Mouse (Mus musculus): ENCODE measurements at regions not wholly inside any gene's neighbourhood (a gene's known extent, or its start where the extent isn't known, plus 50 kb on each side); places are given as distances from the start of the nearest gene placed in this dataset.
"Not testable (repeated sequence)": the region's sequence is repeated elsewhere in the genome, so short reads cannot be mapped to it uniquely, and the experiment has no call there.

DNA sequence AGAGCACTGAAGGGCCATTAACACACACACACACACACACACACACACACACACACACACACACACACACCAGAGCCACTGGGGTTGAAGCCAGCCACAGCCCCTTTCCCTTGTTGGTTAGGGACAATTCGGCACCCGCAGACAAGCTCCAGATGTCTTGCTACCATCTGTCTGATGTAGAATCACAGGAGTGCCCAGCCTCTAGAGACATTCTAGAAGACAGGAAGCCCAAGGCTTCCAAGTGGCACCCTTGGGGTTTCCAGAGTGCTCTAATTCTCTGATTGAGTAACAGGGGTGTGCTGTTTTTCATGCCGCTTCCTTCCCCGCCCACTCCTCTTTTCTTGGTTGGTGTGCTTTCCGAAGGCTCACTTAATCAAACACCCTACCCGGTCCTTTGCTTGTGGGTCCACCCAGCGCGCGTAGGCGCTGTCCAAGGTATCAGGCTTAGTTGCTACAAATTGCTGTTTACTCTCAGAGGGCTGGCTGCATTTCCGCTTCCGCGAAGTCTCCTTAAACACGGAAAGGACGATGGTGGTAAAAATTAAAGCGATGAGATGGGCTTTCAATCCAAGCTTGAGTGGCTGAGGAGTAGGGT is 59.5 kb upstream of the Zbtb18 start:
- no peak for DNase-seq (ENCODE audit: low spot score in 2 of 2)

DNA sequence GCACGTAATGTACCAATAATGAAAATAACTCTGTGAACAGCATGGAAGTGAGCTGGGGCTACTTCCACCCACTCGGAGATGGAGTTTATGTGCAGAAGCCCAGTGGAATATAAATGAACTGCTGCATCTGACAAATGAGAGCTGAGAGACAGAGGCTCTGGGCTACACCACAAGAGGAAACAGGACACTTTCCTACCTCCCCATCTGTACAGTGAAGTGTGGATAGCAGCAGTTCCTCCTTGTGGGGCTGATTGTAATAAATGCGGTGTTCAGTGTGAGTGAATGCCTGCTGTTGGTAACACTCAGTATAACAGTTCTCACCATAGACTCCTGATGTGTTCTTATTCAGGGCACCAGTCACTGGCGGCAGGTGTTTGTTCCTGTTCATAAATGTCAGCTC is 60.0 kb upstream of the Zbtb18 start:
- DNase-seq (ENCODE audit: low spot score in 2 of 2), result peak in 1 of 2 experiments; percentile 52

DNA sequence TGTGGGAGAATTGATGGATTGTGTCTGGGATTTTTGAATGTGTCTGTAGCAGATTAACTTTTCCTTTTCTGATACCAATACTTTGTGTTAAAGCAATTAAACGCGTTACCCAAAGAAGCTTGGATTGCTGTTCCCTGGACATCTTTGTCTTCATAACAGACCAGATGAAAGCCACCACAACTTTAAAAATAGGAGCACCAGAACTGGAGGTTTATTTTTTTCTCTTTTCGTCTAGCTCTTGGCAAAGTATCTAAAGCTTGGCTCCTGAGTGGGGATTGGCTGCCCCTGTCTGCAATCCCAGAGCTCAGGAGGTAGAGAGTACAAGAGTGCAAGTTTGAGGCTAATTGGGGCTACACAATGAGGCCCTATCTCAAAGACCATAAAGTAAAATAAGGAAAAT is 64.0 kb upstream of the Zbtb18 start:
- DNase-seq (ENCODE audit: low spot score in 2 of 2), result no peak

DNA sequence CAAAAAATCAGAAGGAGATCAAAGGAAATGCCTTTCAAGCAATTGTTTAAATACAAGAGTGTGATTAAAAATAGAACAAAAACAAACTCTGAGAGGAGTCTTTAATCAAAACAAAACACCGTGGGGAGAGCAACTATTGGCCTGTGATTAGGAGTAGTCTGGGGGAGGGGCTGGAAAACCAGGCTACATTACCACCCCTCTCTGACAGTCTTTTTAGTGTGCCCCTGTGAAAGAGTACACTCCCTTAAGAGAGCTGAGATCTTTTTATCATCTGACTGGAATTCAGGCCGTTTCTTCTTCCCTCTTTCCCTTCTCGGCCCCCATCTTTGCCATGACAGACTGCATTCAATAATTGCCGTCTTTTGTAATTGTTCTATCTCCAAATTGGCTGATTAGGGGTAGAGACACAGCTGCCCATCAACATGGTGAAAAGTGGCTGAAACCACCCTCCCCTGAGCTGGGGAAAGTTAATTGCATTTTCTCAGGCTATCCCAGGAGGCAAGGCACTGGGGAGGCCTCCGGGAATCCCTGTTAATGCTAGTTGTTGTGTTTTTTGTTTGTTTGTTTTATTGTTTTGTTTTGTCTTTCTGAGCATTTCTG is 68.8 kb upstream of the Zbtb18 start:
- DNase-seq (ENCODE audit: low spot score in 2 of 2), result no peak

GRCm38 (mm10) chr1:177372066-177372465 is 70.1 kb upstream of the Zbtb18 start:
- DNase-seq (ENCODE audit: low spot score in 2 of 2), result no peak

GRCm38 (mm10) chr1:177367864-177368610 is 74.1 kb upstream of the Zbtb18 start:
- no peak for DNase-seq (ENCODE audit: low spot score in 2 of 2)

- no peak for DNase-seq (ENCODE audit: low spot score in 2 of 2)
Observed at GRCm38 (mm10) chr1:177366914-177367313, 75.2 kb upstream of the Zbtb18 start.

DNA sequence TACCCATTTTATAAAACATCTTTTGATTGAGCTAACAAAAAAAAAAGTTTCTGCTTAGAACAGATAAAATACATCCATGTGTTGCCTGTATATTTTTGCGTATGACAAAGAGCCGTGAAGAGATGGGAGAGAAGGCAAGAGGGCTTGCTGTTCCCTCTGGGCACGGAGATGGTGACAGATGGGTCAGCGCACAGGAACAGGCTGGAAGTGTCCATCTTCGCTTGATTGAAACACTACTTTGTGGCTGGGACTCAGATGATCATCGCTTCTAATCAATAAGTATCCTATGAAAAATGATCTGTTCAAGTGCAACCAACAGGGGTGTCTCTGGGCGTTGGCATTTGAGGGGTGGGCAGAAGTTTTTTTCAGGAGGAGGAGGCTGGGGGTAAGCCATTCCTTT is 75.7 kb upstream of the Zbtb18 start:
- DNase-seq (ENCODE audit: low spot score in 2 of 2), result no peak

- no peak for DNase-seq (ENCODE audit: low spot score in 2 of 2)
Observed at GRCm38 (mm10) chr1:177364355-177364754, 77.8 kb upstream of the Zbtb18 start.

GRCm38 (mm10) chr1:177362398-177362797 is 79.8 kb upstream of the Zbtb18 start:
- no peak for DNase-seq (ENCODE audit: low spot score in 2 of 2)

- peak in 1 of 2 experiments; percentile 33 for DNase-seq (ENCODE audit: low spot score in 2 of 2)
Observed at GRCm38 (mm10) chr1:177348400-177349092, 90.5 kb upstream of the Akt3 start.

DNA sequence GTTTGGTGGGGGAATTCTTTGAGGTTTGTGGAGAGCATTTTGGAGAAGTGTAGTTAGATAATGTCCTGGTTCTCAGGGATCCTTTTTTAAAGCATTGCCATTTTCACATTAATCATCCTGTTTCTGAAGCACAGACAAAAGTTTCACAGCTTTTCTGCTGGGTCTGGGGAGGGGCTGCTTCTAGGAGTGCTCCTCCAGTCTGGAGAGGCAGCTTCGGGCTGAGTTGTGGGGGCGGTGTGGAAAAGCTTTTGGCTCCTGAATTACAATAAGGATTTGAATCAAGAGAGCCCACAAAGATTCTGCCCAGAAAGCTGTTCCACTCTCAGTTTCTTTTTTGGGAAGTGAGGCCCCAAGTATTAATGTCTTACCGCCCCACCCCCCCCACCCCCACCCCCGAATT is 89.2 kb upstream of the Akt3 start:
- peak; percentile 66 to 79 for DNase-seq (ENCODE audit: low spot score in 2 of 2)

GRCm38 (mm10) chr1:177346540-177346939 is 88.5 kb upstream of the Akt3 start:
- no peak for DNase-seq (ENCODE audit: low spot score in 2 of 2)

GRCm38 (mm10) chr1:177345540-177345939 is 87.5 kb upstream of the Akt3 start:
- DNase-seq (ENCODE audit: low spot score in 2 of 2), result no peak

GRCm38 (mm10) chr1:177343949-177344348 is 85.9 kb upstream of the Akt3 start:
- no peak for DNase-seq (ENCODE audit: low spot score in 2 of 2)

- DNase-seq (ENCODE audit: low spot score in 2 of 2), result no peak
Observed at GRCm38 (mm10) chr1:177343121-177343520, 85.1 kb upstream of the Akt3 start.

GRCm38 (mm10) chr1:177340232-177340631 is 82.2 kb upstream of the Akt3 start:
- DNase-seq (ENCODE audit: low spot score in 2 of 2), result no peak

- DNase-seq (ENCODE audit: low spot score in 2 of 2), result not testable (repeated sequence)
Observed at GRCm38 (mm10) chr1:177339207-177339787, 81.3 kb upstream of the Akt3 start.

DNA sequence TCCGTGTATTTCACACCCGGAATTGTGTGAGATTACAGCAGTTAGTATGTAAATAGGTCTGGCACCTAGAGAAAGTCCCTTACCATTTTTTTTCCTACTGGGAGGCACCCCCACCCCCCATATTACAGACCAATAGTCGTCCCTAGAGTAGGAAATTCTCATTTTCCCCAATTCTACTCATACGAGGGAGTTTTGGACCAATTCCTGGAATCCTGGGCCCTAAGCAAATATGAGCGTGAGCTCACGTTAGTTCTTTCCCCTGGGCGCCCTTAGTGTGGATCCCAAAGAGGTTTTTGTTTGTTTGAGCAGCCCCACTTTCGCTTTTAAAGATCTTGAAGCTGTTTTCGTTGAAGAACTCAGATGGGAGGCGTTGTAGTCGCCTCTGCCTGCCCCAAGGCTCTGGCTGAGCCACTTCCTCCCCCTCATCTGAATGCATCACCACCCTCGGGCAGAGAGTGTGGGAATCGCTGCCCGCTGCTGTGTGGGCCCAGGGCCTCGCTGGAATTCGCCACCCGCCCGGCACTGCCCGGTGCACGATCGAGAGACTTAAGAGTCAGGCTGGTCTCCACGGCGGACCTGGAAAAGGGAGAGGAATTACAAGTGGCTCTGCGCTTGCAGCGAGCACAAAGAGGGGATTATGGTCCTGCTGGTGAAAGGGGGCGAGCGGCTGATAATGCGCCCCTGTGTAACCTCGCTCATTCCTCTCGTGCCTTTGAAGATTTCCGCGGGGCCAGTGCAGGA is 80.6 kb upstream of the Akt3 start:
- DNase-seq (ENCODE audit: low spot score in 2 of 2), result peak; percentile 69 to 70

DNA sequence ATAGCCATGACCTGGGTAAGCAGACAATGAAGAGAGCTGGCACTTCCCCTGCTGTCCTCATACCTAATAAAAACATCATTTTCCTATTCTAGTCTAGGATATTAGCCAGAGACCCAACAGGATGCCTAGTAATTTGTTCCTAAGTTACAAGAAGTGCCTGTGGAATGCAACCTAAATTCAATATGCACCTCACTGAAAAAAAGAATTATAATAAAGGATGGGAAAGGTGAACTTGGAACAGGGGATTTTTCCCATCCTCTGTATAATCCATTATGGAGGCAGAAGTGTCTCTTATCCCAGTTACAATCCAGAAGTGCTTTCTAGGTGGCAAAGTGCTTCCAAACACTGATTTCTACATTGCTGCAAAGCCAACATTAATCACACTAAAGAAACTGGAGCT is 79.8 kb upstream of the Akt3 start:
- DNase-seq (ENCODE audit: low spot score in 2 of 2), result no peak

GRCm38 (mm10) chr1:177337141-177337540 is 79.1 kb upstream of the Akt3 start:
- DNase-seq (ENCODE audit: low spot score in 2 of 2), result no peak
